Mouse (Mus musculus) cortical plate, adult 2 months (tissue): Measurements from ENCODE around the gene Ube2f.

Source experiments
- CTCF ChIP-seq: fragments of 200-500 bp; IDR thresholded peaks from 2 replicates; pipeline ENCODE4 v1.5.1; 2011; ENCODE audit warnings: mild to moderate bottlenecking, control low read depth, low read length; ENCODE audit not compliant: insufficient read depth; ENCODE audit errors: extremely low read depth
- POLR2A ChIP-seq: fragments of 200-500 bp; IDR thresholded peaks from 2 replicates; pipeline ENCODE4 v1.6.1; 2011; ENCODE audit warnings: mild to moderate bottlenecking, low read length, control low read depth; ENCODE audit not compliant: insufficient read depth; ENCODE audit errors: extremely low read depth

DNA sequence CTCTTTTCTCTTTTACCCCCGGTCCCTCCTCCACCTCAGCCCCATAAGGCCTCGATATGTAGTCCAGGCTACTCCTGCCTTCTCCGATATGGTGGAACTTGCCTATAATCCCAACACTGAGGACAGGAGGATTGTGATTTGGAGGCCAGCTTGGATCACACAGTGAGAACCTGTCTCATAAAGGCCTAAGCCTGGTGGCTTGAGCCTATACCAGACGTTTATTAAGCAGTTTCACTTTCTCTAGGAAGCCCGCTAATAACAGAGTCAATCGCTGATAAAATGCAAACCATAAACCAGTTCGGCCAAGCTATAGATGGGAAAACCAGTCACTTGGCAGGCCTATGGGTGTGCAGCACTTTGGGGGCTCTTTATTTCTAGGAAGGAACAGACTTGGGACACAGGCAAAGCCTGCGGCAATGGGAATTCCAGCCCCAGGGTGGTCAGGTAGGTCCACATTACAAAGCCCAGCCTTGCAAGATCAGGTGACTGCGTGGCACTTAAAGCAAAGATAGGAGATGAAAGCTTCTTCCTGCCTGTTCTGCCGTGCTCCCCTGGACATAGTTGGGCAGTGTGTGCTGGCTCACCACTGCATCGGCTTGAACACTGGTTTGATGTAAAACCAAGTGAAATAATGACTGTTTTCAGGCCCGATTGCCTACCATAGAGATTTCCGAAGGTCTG is 49.1 kb downstream of the Ube2f start:
- TF ChIP-seq POLR2A (no peak), CTCF (no peak)
